Mouse (Mus musculus) liver, adult 2 months (tissue): ENCODE measurements at regions not wholly inside any gene's neighbourhood (a gene's known extent, or its start where the extent isn't known, plus 50 kb on each side); places are given as distances from the start of the nearest gene placed in this dataset.

ENCODE experiments used
- CTCF ChIP-seq: fragments of 200-500 bp; IDR thresholded peaks from 2 replicates; pipeline ENCODE4 v1.5.1; 2011; ENCODE audit warnings: low read depth, low read length, control low read depth
- POLR2A ChIP-seq: fragments of 200-500 bp; IDR thresholded peaks from 2 replicates; pipeline ENCODE4 v1.6.1; 2011; ENCODE audit warnings: low read length, control low read depth; ENCODE audit not compliant: insufficient read depth; ENCODE audit errors: extremely low read depth

- no peak for TF ChIP-seq CTCF
- no peak for TF ChIP-seq POLR2A
Observed at GRCm38 (mm10) chr10:126555080-126555479, 346.1 kb downstream of the Atp23 start.
